Mouse (Mus musculus): ENCODE measurements around the gene H2bfm. TPM values are rescaled to one million over a fixed set of nuclear protein-coding genes. Genes with fewer than 3 reads are reported as not detected.
"Not testable (repeated sequence)": the region's sequence is repeated elsewhere in the genome, so short reads cannot be mapped to it uniquely, and the experiment has no call there.

The H2bfm gene
- not detected for total RNA-seq (2021)
- long read RNA-seq, experiment 1: 0 reads
- long read RNA-seq, experiment 2: 0 reads

GRCm38 (mm10) chrX:136927031-136927430, at the start of gene H2bfm:
TSS of gene H2bfm (plus strand) at chrX:136927325.
- DNase-seq: no peak

GRCm38 (mm10) chrX:136895757-136896156, 31.4 kb upstream of the H2bfm start:
- DNase-seq: no peak

GRCm38 (mm10) chrX:136904369-136904768, 22.8 kb upstream of the H2bfm start:
- DNase-seq: no peak

- no peak for DNase-seq
Measured at GRCm38 (mm10) chrX:136925863-136926262, 1.3 kb upstream of the H2bfm start.

GRCm38 (mm10) chrX:136937985-136938384, 10.9 kb downstream of the H2bfm start:
- no peak for DNase-seq

- peak; percentile 3 for DNase-seq
Measured at GRCm38 (mm10) chrX:136957583-136958279, 30.6 kb downstream of the H2bfm start.

- not testable (repeated sequence) for DNase-seq
Measured at GRCm38 (mm10) chrX:136958300-136958699, 31.2 kb downstream of the H2bfm start.

- DNase-seq: no peak
Measured at GRCm38 (mm10) chrX:136959688-136960087, 32.6 kb downstream of the H2bfm start.

GRCm38 (mm10) chrX:136975397-136975796, 48.3 kb downstream of the H2bfm start, which contains the start of gene Tmsb15b2:
TSS of gene Tmsb15b2 (minus strand) at chrX:136975497.
- not testable (repeated sequence) for DNase-seq

GRCm38 (mm10) chrX:136976424-136977084, 49.4 kb downstream of the H2bfm start, which contains the start of the genes Tmsb15l and Tmsb15b1:
TSS of gene Tmsb15l (minus strand) at chrX:136976869.
TSS of gene Tmsb15b1 (minus strand) at chrX:136976874.
- DNase-seq: peak; percentile 20

Other genes with a start within 250 kb of the H2bfm start
- 1 to 10 TPM; 5.1 to 5.2 TPM for gene Tceal1, start 219.3 kb upstream of the H2bfm start, total RNA-seq (2021)
- gene Morf4l2, start 183.6 kb upstream of the H2bfm start, total RNA-seq (2021): 100 to 1,000 TPM; 188 to 232 TPM
- gene Glra4, start 147.2 kb upstream of the H2bfm start, total RNA-seq (2021): not detected
- gene Plp1, start 104.7 kb upstream of the H2bfm start, total RNA-seq (2021): 10 to 100 TPM; 15.0 to 17.0 TPM
- under 1 TPM; 0.25 to 0.42 TPM for gene Rab9b, start 58.6 kb upstream of the H2bfm start, total RNA-seq (2021)
- gene Tmsb15b2, start 48.2 kb downstream of the H2bfm start, total RNA-seq (2021): 10 to 100 TPM in 1 of 2 experiments, 1 to 10 TPM in 1; 6.0 to 11.6 TPM
- not detected for gene Tmsb15l, start 49.5 kb downstream of the H2bfm start, total RNA-seq (2021)
- 1 to 10 TPM; 3.2 to 5.9 TPM for gene Tmsb15b1, start 49.5 kb downstream of the H2bfm start, total RNA-seq (2021)
- gene Zcchc18, start 65.8 kb downstream of the H2bfm start, total RNA-seq (2021): under 1 TPM; 0.49 to 0.68 TPM
- gene Slc25a53, start 111.0 kb downstream of the H2bfm start, total RNA-seq (2021): 1 to 10 TPM; 4.1 to 6.4 TPM
- 1 to 10 TPM; 4.4 to 4.8 TPM for gene Fam199x, start 122.3 kb downstream of the H2bfm start, total RNA-seq (2021)
- not detected for gene Esx1, start 194.8 kb downstream of the H2bfm start, total RNA-seq (2021)